Mouse (Mus musculus) left cerebral cortex, adult 9 months (tissue): ENCODE measurements at regions not wholly inside any gene's neighbourhood (a gene's known extent, or its start where the extent isn't known, plus 50 kb on each side); places are given as distances from the start of the nearest gene placed in this dataset.

Experiments used
- DNase-seq, 2 experiments: peaks; one replicate each; pipeline ENCODE4 v3.0.0; 2022; ENCODE audit warnings: low spot score in 2 of 2

GRCm38 (mm10) chr13:53996867-53997266 lies 58.6 kb downstream of the Drd1 start:
- DNase-seq: no peak

DNA sequence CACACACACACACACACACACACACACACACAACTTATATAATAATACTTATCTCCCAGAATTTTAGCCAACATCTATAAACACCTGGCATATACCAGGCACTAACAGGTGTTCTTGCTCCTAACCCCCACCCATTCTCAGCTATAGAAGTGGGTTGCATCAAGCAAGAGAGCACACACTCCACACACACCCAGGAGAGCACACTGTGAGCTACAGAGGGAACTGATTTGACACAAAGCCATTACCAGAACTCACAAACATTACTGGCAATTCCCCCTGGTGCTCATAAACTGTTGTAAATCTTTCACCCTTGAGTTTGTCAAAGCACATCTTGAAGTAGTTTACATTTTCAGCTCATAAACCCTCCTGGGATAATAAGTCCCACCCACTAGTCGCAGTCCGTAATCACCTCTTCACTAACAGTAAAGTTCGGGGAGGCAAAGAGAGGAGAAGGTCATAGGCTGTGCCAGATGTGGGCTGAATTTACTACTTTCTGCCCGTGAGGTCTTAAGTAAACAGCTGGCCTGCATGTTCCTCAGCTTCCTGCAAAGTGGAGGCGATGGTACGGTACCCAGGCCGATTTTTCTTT lies 62.5 kb downstream of the Drd1 start:
- no peak for DNase-seq

DNA sequence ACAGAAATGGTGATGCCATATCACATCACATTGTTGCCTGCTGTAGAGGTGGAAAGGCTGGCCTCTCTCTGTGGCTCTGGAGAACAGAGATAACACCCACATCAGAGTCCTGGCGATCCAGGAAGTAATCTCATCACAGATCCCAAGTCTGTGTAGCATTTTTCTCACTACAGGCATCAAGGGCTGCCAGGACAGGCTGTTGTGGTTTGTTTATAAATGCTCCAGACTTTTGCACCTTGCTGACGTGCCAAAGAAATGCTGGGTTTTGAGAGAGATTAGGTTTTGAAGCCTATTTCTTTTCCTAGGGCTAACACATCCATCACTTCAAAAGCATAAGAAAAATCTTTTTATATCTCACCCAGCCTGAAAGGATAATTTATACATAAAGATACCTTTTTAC lies 76.3 kb downstream of the Drd1 start:
- DNase-seq: no peak

GRCm38 (mm10) chr13:53969421-53969820 lies 86.1 kb downstream of the Drd1 start:
- DNase-seq: peak; percentile 33 to 39

DNA sequence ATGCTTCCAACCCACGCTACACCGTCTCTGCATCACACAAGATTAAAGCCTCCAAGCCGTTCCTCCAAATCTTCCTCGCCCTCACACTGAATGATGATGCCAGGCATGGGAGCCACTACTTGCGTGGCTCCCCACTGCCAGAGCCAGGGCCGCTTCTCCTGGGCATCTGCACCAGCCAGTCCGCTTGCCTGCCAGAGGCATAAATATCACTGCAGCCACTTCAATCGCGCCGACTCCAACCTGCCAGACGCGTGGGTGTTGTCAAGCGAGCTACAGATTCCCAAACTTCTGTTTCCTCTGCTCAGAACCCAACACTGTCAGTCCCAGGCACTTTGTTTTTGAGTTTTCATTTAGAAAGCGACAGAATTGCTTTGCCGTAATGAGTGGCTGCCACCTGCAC lies 99.3 kb downstream of the Drd1 start:
- peak; percentile 67 to 86 for DNase-seq

- DNase-seq: no peak
Measured at GRCm38 (mm10) chr13:53948056-53948455, 107.4 kb downstream of the Drd1 start.

DNA sequence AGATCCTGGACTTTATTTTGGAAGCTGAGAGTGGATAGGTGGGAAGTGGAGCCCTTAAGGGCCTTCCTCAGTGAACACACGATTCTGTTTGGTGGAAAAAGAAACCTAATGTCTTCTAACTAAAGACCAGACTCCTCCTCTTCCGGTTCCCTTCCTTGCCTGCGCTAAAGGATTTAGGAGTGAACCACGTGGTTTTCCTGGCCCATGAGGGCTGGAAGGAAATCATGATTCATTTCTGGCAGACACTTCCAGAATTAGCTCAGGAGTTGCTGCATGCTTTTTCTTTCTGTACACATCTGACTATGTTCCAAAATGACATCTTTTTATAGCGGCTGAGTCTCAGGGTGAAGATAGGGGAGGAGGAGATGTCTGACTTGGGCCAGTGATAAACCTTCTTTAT lies 109.8 kb downstream of the Drd1 start:
- peak; percentile 42 to 50 for DNase-seq

DNA sequence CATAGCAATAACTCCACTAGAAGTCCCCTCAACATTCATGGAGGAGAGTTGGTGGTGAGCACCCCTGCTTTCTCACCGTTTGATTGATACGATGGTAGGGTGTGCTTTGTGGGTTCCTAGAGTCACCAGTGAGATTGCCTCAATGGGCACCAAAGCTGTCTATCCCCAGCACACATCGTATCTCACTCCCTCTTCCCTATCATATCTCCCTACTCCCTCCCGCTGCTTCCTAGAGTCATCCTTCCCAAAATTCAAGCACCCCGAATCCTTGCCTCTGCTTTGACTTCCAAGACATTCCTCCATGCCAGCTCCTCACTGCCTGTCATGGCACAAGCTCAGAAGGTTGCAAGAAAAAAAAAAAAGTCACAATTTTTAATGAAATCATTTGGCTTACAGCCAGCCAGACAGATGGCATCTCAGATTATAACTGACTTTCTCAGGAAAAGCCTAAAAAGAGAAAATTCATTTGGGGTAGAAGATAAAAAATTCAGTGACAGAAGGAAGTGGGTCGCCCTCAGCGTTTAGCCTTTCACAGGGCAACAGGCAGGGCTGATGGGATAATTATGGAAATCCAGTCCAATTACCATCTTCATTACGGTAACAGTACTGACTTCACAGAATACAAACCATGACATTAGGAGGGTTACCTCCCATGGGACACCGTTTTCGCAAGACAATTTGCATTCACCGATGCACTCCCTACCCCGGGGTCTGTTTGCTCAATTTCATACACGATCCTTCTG lies 114.3 kb downstream of the Drd1 start:
- DNase-seq: no peak

DNA sequence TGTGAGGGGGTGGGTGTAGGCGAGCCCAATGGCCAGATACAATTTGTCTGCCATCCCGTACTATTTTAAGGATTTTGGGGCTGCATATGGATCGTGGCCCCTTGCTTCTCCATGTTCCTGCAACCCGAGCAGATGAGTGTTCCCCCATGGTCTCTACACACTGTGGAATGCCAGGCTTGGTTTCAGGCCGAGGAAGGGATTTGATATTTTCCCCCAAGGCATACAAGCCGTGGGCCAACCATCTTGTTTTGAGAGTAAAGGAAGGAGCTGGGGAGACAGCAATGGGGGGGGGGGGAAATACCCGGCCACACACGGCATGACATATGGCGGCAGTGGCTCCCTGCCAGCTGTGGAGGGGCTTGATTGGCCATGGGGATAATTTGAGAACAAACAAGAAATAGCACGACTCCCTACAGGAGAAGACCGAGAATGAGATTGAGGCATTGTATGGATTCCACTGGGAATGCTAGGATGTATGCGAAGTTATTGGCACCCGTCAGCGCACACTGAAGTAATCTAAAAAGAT lies 120.3 kb downstream of the Drd1 start:
- DNase-seq: no peak

DNA sequence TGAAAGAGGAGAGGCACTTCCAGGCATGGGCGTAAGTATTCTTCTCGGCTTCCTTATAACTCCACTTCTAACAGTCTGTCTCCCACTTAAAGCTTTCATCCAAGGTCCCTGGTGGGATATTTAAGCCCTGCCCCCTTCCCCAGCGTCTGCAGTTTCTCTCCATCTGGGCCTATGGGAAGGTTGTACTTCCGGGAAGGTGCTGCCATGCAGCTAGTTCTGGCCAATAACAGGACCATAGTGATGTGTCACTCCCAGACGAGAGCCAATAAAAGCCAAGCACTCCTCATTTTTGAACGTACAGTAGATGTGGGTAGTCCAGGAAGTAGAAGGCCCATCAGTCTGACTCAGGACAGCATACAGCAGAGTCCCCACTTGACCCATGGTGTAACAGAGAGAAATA lies 121.0 kb downstream of the Drd1 start:
- no peak for DNase-seq

DNA sequence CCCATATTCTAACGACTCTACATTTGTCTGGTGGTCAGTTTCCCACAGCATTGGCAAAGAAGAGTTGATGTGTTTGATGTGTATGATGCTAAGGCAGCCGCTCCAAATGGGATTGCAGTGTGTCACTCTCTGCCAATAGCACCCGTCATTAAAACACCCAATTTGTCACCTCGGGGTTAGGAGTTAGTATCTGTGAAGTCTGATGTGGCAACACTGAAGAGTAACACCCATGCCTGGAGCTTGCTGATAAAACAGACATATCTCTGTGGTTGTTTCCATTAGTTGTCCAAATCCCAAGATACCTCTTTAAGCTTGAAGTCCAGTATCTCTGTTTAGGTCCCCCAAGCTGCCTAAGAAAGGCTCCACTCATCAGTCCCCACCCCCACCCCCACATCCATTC lies 129.4 kb downstream of the Drd1 start:
- DNase-seq: no peak

GRCm38 (mm10) chr13:53924433-53924832 lies 131.1 kb downstream of the Drd1 start:
- no peak for DNase-seq

DNA sequence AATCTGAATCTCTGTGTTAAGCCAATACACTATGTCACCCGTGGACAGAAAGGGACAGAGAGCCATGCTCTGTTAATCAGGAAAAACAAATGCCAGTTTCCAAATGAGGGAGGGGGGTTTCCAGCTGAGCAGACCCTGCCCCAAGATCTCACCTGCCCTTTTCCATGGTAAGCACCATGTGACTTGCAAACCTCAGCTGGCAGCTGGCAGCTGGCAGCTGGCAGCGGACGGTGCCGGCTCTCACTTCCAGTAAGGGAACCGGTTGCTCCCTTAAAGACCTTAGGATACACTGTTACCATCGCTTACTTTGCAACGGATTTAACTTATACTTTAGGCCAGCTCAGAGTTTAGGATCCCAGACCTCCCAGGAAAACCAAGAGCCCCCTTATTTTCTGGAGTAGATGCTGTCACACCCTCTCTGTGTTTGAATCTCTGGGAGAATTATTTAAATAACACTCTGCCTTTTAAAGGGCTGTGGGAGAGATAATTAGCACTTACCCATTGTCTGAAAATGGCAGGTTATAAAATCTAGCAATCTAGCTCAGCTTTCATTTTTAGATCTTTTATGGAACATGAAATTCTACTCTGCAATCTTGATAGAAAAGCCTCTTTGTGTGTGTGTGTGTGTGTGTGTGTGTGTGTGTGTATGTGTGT lies 131.7 kb downstream of the Drd1 start:
- no peak for DNase-seq

DNA sequence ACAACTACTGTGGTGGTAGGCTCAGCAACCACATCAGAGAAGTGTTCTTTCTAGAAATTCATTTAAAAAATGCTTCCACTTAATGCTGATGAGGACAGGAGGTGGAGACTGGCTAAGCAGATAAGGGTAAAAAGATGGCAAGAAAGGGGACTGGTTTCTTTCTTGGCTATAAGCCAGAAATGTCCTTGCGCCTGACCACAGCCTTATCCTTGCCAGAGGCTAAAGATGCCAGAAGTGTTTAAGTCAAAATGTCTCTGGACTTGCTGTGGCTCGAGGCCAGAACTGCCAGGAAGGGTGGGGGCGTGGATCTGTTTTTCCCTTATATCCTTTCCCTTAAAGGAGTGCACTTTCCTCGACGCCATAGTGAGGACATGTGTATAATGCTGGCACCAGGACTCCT lies 133.7 kb downstream of the Drd1 start:
- no peak for DNase-seq

DNA sequence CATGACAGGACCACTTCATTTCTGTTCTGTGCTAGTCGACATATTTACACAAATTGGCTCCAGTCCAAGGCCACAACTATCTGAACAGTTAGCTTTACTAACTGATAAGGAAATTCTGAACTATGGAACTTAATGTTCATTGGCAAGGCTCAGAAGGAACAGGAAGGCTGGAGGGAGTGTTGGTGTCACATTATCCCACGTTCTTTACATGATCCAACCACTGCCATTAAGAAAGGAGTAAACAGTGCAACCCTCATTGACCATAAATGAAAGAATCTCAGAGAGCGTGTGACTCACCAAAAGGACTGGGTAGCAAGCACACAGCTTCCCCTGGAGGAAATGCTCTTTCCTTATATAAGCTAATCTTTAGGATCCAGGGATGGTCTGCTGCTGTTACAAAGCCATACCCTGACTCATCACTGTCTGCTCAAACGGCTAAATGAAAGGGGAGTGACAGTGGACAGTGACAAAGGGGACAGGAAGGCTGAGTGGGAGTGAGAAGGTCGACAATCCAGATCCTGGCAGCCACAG lies 135.6 kb downstream of the Drd1 start:
- DNase-seq: no peak

DNA sequence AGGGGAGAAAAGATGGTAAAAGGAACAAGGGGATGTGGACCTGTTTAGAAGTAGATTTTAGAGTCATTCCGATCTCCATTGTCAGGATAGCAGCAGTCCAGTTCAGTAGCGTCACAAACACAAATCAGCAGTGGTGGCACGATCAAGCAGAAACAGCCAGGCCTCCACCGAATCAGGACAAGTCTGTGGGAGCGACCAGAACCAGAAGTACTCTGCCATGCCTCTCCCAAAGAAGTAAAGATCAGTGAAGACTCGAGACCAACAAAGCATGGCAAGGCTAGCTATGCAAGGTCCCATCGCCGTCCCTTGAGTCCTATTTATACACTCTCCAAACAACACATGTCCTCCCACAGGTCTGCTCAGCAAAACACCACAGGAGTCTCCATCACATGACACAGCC lies 140.0 kb downstream of the Drd1 start:
- DNase-seq: peak in 1 of 2 experiments; percentile 13

DNA sequence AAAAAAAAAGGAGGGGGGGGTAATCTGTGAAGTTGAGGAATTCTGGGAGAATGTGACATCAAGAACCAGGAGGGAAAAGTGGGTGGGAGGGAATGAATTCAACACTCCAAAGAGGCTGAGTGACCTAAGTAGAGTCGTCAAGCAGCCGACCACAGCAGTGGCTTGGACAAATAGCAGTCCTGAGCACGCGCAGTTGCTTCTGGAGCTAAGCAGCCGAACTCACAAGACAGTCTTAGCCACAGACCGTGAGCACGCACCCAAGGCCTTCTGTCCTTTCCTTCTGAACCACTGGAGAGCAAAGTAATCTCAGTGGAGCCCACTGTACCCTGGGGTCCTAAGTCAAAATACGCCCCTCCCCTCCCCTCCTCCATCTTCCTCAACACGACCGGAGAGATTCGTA lies 141.1 kb downstream of the Drd1 start:
- no peak for DNase-seq

GRCm38 (mm10) chr13:53913501-53913900 lies 142.0 kb downstream of the Drd1 start:
- DNase-seq: no peak

DNA sequence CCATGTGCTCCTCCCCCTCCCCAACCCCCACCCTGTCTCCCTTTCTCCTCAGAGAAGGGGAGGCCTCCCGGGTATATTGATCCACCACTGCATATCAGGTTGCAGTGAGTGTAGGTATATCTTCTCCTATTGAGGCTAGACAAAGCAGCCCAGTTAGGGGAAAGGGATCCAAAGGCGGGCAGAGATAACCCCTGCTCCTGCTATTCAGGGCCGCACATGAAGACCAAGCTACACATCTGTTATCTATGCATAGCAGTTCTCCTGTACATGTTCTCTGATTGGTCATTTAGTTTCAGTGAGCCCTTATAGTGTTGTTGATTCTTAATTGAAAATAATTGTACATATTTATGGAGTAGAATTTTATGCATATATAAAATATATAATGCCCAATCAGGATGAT lies 143.7 kb downstream of the Drd1 start:
- no peak for DNase-seq

- DNase-seq: no peak
Measured at GRCm38 (mm10) chr13:53911261-53911660, 144.2 kb downstream of the Drd1 start.

DNA sequence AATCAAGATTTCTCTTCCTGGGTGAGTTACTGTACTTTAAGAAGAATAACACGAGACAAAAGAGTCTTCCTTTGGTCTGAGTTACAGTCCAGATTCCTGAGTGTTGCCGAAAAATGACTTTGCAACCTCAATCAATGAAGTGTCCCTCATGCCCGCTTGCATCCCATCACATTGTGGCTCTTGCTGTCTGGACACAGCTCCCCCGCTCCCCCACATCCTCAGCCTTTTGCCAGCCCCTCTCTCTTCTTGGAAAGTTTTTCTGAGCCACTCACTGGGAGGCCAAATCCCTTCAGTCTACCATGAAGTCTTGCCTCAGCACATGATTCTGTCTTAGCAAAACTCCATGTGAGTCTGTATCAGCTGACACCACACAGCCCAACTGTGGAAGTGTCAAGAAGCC lies 145.3 kb downstream of the Drd1 start:
- no peak for DNase-seq

- DNase-seq: no peak
Measured at GRCm38 (mm10) chr13:53904471-53904870, 151.0 kb downstream of the Drd1 start.

- no peak for DNase-seq
Measured at GRCm38 (mm10) chr13:53903626-53904025, 151.9 kb downstream of the Drd1 start.
